Mouse (Mus musculus): ENCODE measurements around the gene Dennd1a. TPM values are rescaled to one million over a fixed set of nuclear protein-coding genes. Genes with fewer than 3 reads are reported as not detected.

The Dennd1a gene
- polyA plus RNA-seq, 1 experiment: 11.9 TPM

GRCm38 (mm10) chr2:37842719-37843118 is 444.5 kb downstream of the Dennd1a start:
- Histone ChIP-seq H3K9ac (ENCODE audit: low read depth, poor library complexity, severe bottlenecking) (no peak overlapping the region), H3K27ac (ENCODE audit: insufficient read depth, low read length) (no peak overlapping the region), H3K9me3 (replicated peaks; ENCODE audit: control insufficient read depth, insufficient read depth, low read length, poor library complexity, severe bottlenecking) (no peaks in the 10 kb centered on the region), H3K36me3 (ENCODE audit: control insufficient read depth, insufficient read depth, low read length, poor library complexity, severe bottlenecking) (no peaks in the 10 kb centered on the region), H3K4me3 (ENCODE audit: low read depth, low read length) (no peak overlapping the region), H3K27me3 (ENCODE audit: control insufficient read depth, insufficient read depth, low read length, poor library complexity, severe bottlenecking) (no peaks in the 10 kb centered on the region), H3K4me1 (ENCODE audit: control insufficient read depth, insufficient read depth, low read length) (no peaks in the 10 kb centered on the region)
- TF ChIP-seq EP300 (IDR thresholded peaks at IDR 0.05; ENCODE audit: insufficient read depth, low read depth, low read length) (no peak), POLR2A (IDR thresholded peaks at IDR 0.05; ENCODE audit: insufficient read depth, low read length) (no peak), CTCF (IDR thresholded peaks at IDR 0.05; ENCODE audit: low read depth, low read length) (no peak)

- no peak overlapping the region for H3K9ac ChIP-seq (ENCODE audit: low read depth, poor library complexity, severe bottlenecking)
- no peak for TF ChIP-seq CTCF (IDR thresholded peaks at IDR 0.05; ENCODE audit: low read depth, low read length)
- no peak for TF ChIP-seq POLR2A (IDR thresholded peaks at IDR 0.05; ENCODE audit: insufficient read depth, low read length)
- no peak for TF ChIP-seq EP300 (IDR thresholded peaks at IDR 0.05; ENCODE audit: insufficient read depth, low read depth, low read length)
- H3K27me3 ChIP-seq (ENCODE audit: control insufficient read depth, insufficient read depth, low read length, poor library complexity, severe bottlenecking): no peaks in the 10 kb centered on the region
- H3K4me1 ChIP-seq (ENCODE audit: control insufficient read depth, insufficient read depth, low read length): no peaks in the 10 kb centered on the region
- H3K9me3 ChIP-seq (replicated peaks; ENCODE audit: control insufficient read depth, insufficient read depth, low read length, poor library complexity, severe bottlenecking): no peaks in the 10 kb centered on the region
- H3K36me3 ChIP-seq (ENCODE audit: control insufficient read depth, insufficient read depth, low read length, poor library complexity, severe bottlenecking): no peaks in the 10 kb centered on the region
- no peak overlapping the region for H3K4me3 ChIP-seq (ENCODE audit: low read depth, low read length)
- no peak overlapping the region for H3K27ac ChIP-seq (ENCODE audit: insufficient read depth, low read length)
These were observed 445.0 kb downstream of the Dennd1a start for GRCm38 (mm10) chr2:37842151-37842569.

DNA sequence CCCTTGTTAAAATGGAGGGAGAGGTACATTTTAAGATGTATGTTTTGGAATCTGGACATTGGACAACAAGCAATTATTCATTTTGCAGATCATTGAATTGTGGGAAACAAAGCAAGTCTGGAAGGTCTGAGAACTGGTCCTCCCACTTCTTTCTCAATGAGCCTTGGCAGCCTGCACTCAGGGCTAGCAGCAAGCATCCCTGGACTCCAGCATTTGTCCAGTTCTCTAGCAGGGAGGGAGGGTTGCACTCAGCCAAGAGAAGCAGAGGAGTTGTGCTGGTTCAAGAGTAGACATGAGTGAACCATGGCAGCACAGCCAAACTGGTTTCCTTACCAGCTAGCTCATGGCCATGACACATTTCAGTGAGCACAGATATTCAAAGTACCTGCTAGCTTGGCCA is 447.3 kb downstream of the Dennd1a start:
- Histone ChIP-seq H3K27ac (ENCODE audit: insufficient read depth, low read length) (no peak overlapping the region), H3K9ac (ENCODE audit: low read depth, poor library complexity, severe bottlenecking) (no peak overlapping the region), H3K9me3 (replicated peaks; ENCODE audit: control insufficient read depth, insufficient read depth, low read length, poor library complexity, severe bottlenecking) (no peaks in the 10 kb centered on the region), H3K36me3 (ENCODE audit: control insufficient read depth, insufficient read depth, low read length, poor library complexity, severe bottlenecking) (no peaks in the 10 kb centered on the region), H3K4me3 (ENCODE audit: low read depth, low read length) (no peak overlapping the region), H3K4me1 (ENCODE audit: control insufficient read depth, insufficient read depth, low read length) (no peaks in the 10 kb centered on the region), H3K27me3 (ENCODE audit: control insufficient read depth, insufficient read depth, low read length, poor library complexity, severe bottlenecking) (no peaks in the 10 kb centered on the region)
- TF ChIP-seq EP300 (IDR thresholded peaks at IDR 0.05; ENCODE audit: insufficient read depth, low read depth, low read length): no peak
- TF ChIP-seq POLR2A (IDR thresholded peaks at IDR 0.05; ENCODE audit: insufficient read depth, low read length): no peak
- TF ChIP-seq CTCF (IDR thresholded peaks at IDR 0.05; ENCODE audit: low read depth, low read length): no peak

- Histone ChIP-seq H3K4me3 (ENCODE audit: low read depth, low read length) (no peak overlapping the region), H3K4me1 (ENCODE audit: control insufficient read depth, insufficient read depth, low read length) (no peaks in the 10 kb centered on the region), H3K27ac (ENCODE audit: insufficient read depth, low read length) (no peak overlapping the region), H3K9me3 (replicated peaks; ENCODE audit: control insufficient read depth, insufficient read depth, low read length, poor library complexity, severe bottlenecking) (no peaks in the 10 kb centered on the region), H3K9ac (ENCODE audit: low read depth, poor library complexity, severe bottlenecking) (no peak overlapping the region), H3K27me3 (ENCODE audit: control insufficient read depth, insufficient read depth, low read length, poor library complexity, severe bottlenecking) (no peaks in the 10 kb centered on the region), H3K36me3 (ENCODE audit: control insufficient read depth, insufficient read depth, low read length, poor library complexity, severe bottlenecking) (no peaks in the 10 kb centered on the region)
- no peak for TF ChIP-seq POLR2A (IDR thresholded peaks at IDR 0.05; ENCODE audit: insufficient read depth, low read length)
- no peak for TF ChIP-seq CTCF (IDR thresholded peaks at IDR 0.05; ENCODE audit: low read depth, low read length)
- no peak for TF ChIP-seq EP300 (IDR thresholded peaks at IDR 0.05; ENCODE audit: insufficient read depth, low read depth, low read length)
These were observed 448.8 kb downstream of the Dennd1a start for GRCm38 (mm10) chr2:37838202-37838984.

GRCm38 (mm10) chr2:37837542-37837941 is 449.6 kb downstream of the Dennd1a start:
- H3K4me3 ChIP-seq (ENCODE audit: low read depth, low read length): no peak overlapping the region
- no peak overlapping the region for H3K9ac ChIP-seq (ENCODE audit: low read depth, poor library complexity, severe bottlenecking)
- no peaks in the 10 kb centered on the region for H3K4me1 ChIP-seq (ENCODE audit: control insufficient read depth, insufficient read depth, low read length)
- TF ChIP-seq EP300 (IDR thresholded peaks at IDR 0.05; ENCODE audit: insufficient read depth, low read depth, low read length) (no peak), CTCF (IDR thresholded peaks at IDR 0.05; ENCODE audit: low read depth, low read length) (no peak), POLR2A (IDR thresholded peaks at IDR 0.05; ENCODE audit: insufficient read depth, low read length) (no peak)
- H3K36me3 ChIP-seq (ENCODE audit: control insufficient read depth, insufficient read depth, low read length, poor library complexity, severe bottlenecking): no peaks in the 10 kb centered on the region
- no peaks in the 10 kb centered on the region for H3K27me3 ChIP-seq (ENCODE audit: control insufficient read depth, insufficient read depth, low read length, poor library complexity, severe bottlenecking)
- no peak overlapping the region for H3K27ac ChIP-seq (ENCODE audit: insufficient read depth, low read length)
- H3K9me3 ChIP-seq (replicated peaks; ENCODE audit: control insufficient read depth, insufficient read depth, low read length, poor library complexity, severe bottlenecking): no peaks in the 10 kb centered on the region

GRCm38 (mm10) chr2:37836926-37837325 is 450.3 kb downstream of the Dennd1a start:
- Histone ChIP-seq H3K36me3 (ENCODE audit: control insufficient read depth, insufficient read depth, low read length, poor library complexity, severe bottlenecking) (no peaks in the 10 kb centered on the region), H3K4me3 (ENCODE audit: low read depth, low read length) (no peak overlapping the region), H3K4me1 (ENCODE audit: control insufficient read depth, insufficient read depth, low read length) (no peaks in the 10 kb centered on the region), H3K9ac (ENCODE audit: low read depth, poor library complexity, severe bottlenecking) (no peak overlapping the region), H3K27me3 (ENCODE audit: control insufficient read depth, insufficient read depth, low read length, poor library complexity, severe bottlenecking) (no peaks in the 10 kb centered on the region), H3K9me3 (replicated peaks; ENCODE audit: control insufficient read depth, insufficient read depth, low read length, poor library complexity, severe bottlenecking) (no peaks in the 10 kb centered on the region), H3K27ac (ENCODE audit: insufficient read depth, low read length) (no peak overlapping the region)
- TF ChIP-seq CTCF (IDR thresholded peaks at IDR 0.05; ENCODE audit: low read depth, low read length) (no peak), EP300 (IDR thresholded peaks at IDR 0.05; ENCODE audit: insufficient read depth, low read depth, low read length) (no peak), POLR2A (IDR thresholded peaks at IDR 0.05; ENCODE audit: insufficient read depth, low read length) (no peak)

All from ES-Bruce4 (cell line).